Comparison of ENCODE assay signal across 17 mouse cellular contexts in the genomic region with DNA sequence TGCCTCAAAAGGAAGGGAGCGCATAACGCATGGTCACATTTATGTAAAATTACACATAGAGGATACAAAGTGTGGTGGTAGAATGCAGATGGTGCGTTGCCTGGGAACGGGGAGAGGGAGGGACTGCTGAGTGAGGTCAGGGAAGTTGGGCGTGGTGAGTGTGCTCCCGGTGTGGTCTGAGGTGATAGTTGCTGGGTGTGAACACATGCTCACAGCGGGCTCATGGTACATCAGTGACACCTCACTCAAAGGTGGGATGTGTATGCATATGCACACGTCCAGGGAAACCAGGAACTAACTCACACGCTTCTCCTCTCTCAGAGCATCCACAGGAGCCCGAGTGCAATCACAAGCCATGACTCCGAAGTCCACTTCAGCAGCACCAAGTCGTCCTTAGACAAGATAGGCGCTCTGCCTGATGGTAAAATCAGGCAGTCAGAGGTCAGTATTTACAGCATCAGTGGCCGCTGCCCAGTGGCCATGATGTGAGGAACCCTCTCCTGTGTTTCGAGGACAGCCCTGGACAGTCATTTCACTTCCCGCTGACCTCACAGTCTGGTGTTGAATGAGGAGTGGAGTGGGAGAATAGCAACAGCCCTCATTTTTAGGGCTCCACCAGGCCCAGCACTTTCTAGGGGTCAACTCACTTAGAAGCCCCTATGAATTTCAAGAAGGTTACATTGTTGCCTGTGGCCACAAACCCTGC. TPM values are rescaled to one million over a fixed set of nuclear protein-coding genes. Genes with fewer than 3 reads are reported as not detected.
DNase-seq lines count a peak whose midpoint lies in the region; ATAC-seq and TF ChIP-seq lines count a peak whose summit lies in the region.
"Had no signal": no experiment of that assay in that cellular context is flagged by ENCODE, and none has a peak within 500 bp of the region (broad histone marks: within the 10 kb centered on the region; RNA-seq: fewer than 3 reads in every experiment).

No protein-coding gene starts in this region.

- peaks cover 30% of the 10 kb centered on the region for H3K4me1 ChIP-seq in liver, postnatal 0 days (ENCODE audit: insufficient read depth)
- no peaks in the 10 kb centered on the region for H3K4me1 ChIP-seq in stomach, embryonic 15.5 days

- no peak overlapping the region for H3K9ac ChIP-seq in liver, postnatal 0 days (replicated peaks)
- no peak overlapping the region for H3K9ac ChIP-seq in stomach, embryonic 15.5 days
- H3K9ac ChIP-seq: midbrain, embryonic 12.5 days had no signal

- no peaks in the 10 kb centered on the region for H3K9me3 ChIP-seq in liver, postnatal 0 days (ENCODE audit: low read length)
- no peaks in the 10 kb centered on the region for H3K9me3 ChIP-seq in stomach, embryonic 15.5 days
- H3K9me3 ChIP-seq: midbrain, embryonic 12.5 days had no signal

- no peak overlapping the region for H3K4me3 ChIP-seq in liver, postnatal 0 days (ENCODE audit: low read depth, low read length)
- no peak overlapping the region for H3K4me3 ChIP-seq in stomach, embryonic 15.5 days (replicated peaks)
- H3K4me3 ChIP-seq: midbrain, embryonic 12.5 days had no signal

- H3K27ac ChIP-seq in liver, postnatal 0 days (ENCODE audit: low read depth) = no peak overlapping the region
- no peak overlapping the region for H3K27ac ChIP-seq in stomach, embryonic 15.5 days
- H3K27ac ChIP-seq: midbrain, embryonic 12.5 days had no signal

- no peaks in the 10 kb centered on the region for H3K27me3 ChIP-seq in liver, postnatal 0 days (ENCODE audit: insufficient read depth, low read length)
- H3K27me3 ChIP-seq in stomach, embryonic 15.5 days (replicated peaks) = no peaks in the 10 kb centered on the region
- H3K27me3 ChIP-seq: midbrain, embryonic 12.5 days had no signal

- peak overlapping the region; percentile 33 for H3K4me2 ChIP-seq in liver, postnatal 0 days (ENCODE audit: low read depth, low read length)
- no peak overlapping the region for H3K4me2 ChIP-seq in stomach, embryonic 15.5 days
- H3K4me2 ChIP-seq: midbrain, embryonic 12.5 days had no signal

- TF ChIP-seq CTCF in liver, postnatal 0 days (IDR thresholded peaks at IDR 0.05; ENCODE audit: low read depth) = no peak

- peak; percentile 51 for DNase-seq in spleen, adult 12 weeks (ENCODE audit: low spot score)
- no peak for DNase-seq in spleen, adult 18-20 months
- DNase-seq in induced T-regulatory cell, adult 2 months (ENCODE audit: low read depth) = peak; percentile 10
- DNase-seq in liver, postnatal 0 days = peak; percentile 70
- DNase-seq in frontal cortex, adult 2 months (ENCODE audit: extremely low spot score in 1 of 2, low spot score in 1 of 2) = no peak
- no peak for DNase-seq in thymus, postnatal 4 days
- DNase-seq in testis, postnatal 14 days (ENCODE audit: low spot score) = no peak
- DNase-seq: cerebellum, adult 9-11 months; embryo, embryonic 11 days; heart, postnatal 14 days; kidney, postnatal 25 days; right cerebral cortex, postnatal 4 days; thymus, adult 18-20 months had no signal

- TF ChIP-seq EP300 in liver, postnatal 0 days (IDR thresholded peaks at IDR 0.05; ENCODE audit: low read depth) = no peak

- peak; percentile 81 for ATAC-seq in liver, postnatal 0 days
- ATAC-seq in stomach, embryonic 15.5 days (ENCODE audit: insufficient read depth, low FRiP score, low read depth) = peak; percentile 83; the same call in 1 of the 2 replicates
- ATAC-seq: inflammation-experienced regulatory T-cells, adult 6 months had no signal

- WGBS in liver, postnatal 0 days (ENCODE audit: insufficient replicate concordance) = 60% methylated on average over 16 of the region's 16 CpGs
- 61% methylated on average over 16 of the region's 16 CpGs for WGBS in stomach, embryonic 15.5 days

- H3K36me3 ChIP-seq in liver, postnatal 0 days (replicated peaks; ENCODE audit: insufficient read depth, low read length) = no peaks in the 10 kb centered on the region
- no peaks in the 10 kb centered on the region for H3K36me3 ChIP-seq in stomach, embryonic 15.5 days
- H3K36me3 ChIP-seq: midbrain, embryonic 12.5 days had no signal

RNA-seq across cellular contexts. Expression of gene Ccz1, which starts 37.8 kb away (rescaled TPM):
- 30.5 and 31.5 TPM in 2 replicates for polyA plus RNA-seq in liver, postnatal 0 days (2015; fragmentation: Nextera tagmentation; extraction: Ambion mirVana)
- 68.4 and 76.6 TPM in 2 replicates for polyA plus RNA-seq in stomach, embryonic 15.5 days (2015; fragmentation: Nextera tagmentation; extraction: Ambion mirVana)
- polyA plus RNA-seq in frontal cortex, adult 2 months (2012; rRNA removed) = 35.8 and 41.2 TPM in 2 replicates

RNA-seq across cellular contexts. Expression of gene Rsph10b, which starts 44.0 kb away (rescaled TPM):
- 0.19 and 0.23 TPM in 2 replicates for polyA plus RNA-seq in liver, postnatal 0 days (2015; fragmentation: Nextera tagmentation; extraction: Ambion mirVana)
- 0.43 and 0.48 TPM in 2 replicates for polyA plus RNA-seq in stomach, embryonic 15.5 days (2015; fragmentation: Nextera tagmentation; extraction: Ambion mirVana)
- 12.7 and 14.3 TPM in 2 replicates for polyA plus RNA-seq in frontal cortex, adult 2 months (2012; rRNA removed)

RNA-seq across cellular contexts. Expression of gene Gm42421, which starts 48.9 kb away (rescaled TPM):
- 0.19 TPM in 1 of 2 replicates, not detected in the other for polyA plus RNA-seq in liver, postnatal 0 days (2015; fragmentation: Nextera tagmentation; extraction: Ambion mirVana)
- polyA plus RNA-seq in stomach, embryonic 15.5 days (2015; fragmentation: Nextera tagmentation; extraction: Ambion mirVana) = 0.42 and 0.77 TPM in 2 replicates
- polyA plus RNA-seq in frontal cortex, adult 2 months (2012; rRNA removed) = 2.6 and 2.9 TPM in 2 replicates
- polyA plus RNA-seq: lung, embryonic 16.5 days had no signal

RNA-seq across cellular contexts. Expression of gene Ocm, which starts 49.6 kb away (rescaled TPM):
- polyA plus RNA-seq in liver, postnatal 0 days (2015; fragmentation: Nextera tagmentation; extraction: Ambion mirVana) = not detected in 2 replicates
- not detected in 2 replicates for polyA plus RNA-seq in stomach, embryonic 15.5 days (2015; fragmentation: Nextera tagmentation; extraction: Ambion mirVana)
- polyA plus RNA-seq in frontal cortex, adult 2 months (2012; rRNA removed) = 1.1 and 1.8 TPM in 2 replicates
- polyA plus RNA-seq: inflammation-experienced regulatory T-cells, adult 6 months; midbrain, embryonic 12.5 days had no signal

Comparison
In these comparisons a context has a peak if more than half of its experiments do, and no peak if none do; other contexts are left out.
1. DNase-seq: peak in spleen, adult 12 weeks (single experiment), induced T-regulatory cell, adult 2 months (single experiment) and liver, postnatal 0 days (single experiment); none in spleen, adult 18-20 months (0 of 2), frontal cortex, adult 2 months (0 of 2), thymus, postnatal 4 days (single experiment) and testis, postnatal 14 days (single experiment).